Mouse (Mus musculus) olfactory bulb, adult 2 months (tissue): Measurements from ENCODE around the gene Gstp2.
"Not testable (repeated sequence)": the region's sequence is repeated elsewhere in the genome, so short reads cannot be mapped to it uniquely, and the experiment has no call there.

Experiments
- CTCF ChIP-seq: fragments of 200-500 bp; IDR thresholded peaks from 2 replicates; pipeline ENCODE4 v1.5.1; 2012; ENCODE audit warnings: low read depth, mild to moderate bottlenecking, low read length, moderate library complexity; ENCODE audit not compliant: insufficient read depth
- POLR2A ChIP-seq: fragments of 200-500 bp; IDR thresholded peaks from 2 replicates; pipeline ENCODE4 v1.6.1; 2012; ENCODE audit warnings: mild to moderate bottlenecking, low read depth, low read length, moderate library complexity; ENCODE audit not compliant: insufficient read depth

DNA sequence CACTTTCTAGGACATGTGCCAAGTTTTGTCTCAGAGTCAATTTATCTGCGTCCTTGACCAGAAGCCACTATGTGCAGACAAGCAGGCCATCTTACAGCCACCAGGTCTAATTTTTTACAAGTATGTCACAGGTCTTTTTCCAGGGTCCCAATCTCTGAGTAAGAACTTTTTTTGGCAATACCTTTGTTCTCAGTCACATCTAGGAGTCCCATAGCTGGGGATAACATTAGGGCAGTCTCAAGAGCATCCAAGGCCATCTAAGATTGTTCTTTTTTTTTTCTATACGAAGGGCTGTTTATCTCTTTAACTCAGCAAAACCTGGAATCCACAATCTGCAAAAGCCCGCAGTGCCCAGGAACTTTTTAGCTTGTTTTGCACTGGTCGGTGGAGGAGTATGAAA lies 17.5 kb upstream of the Gstp2 start:
- TF ChIP-seq CTCF, POLR2A: not testable (repeated sequence)
